Mouse (Mus musculus) spleen, postnatal 4 days (tissue): ENCODE measurements around the gene Slc12a8.

ENCODE experiments used
- DNase-seq, 2 experiments: peaks; one replicate each; pipeline ENCODE4 v3.0.0; 2022; ENCODE audit warnings: low spot score in 2 of 2

The Slc12a8 gene

DNA sequence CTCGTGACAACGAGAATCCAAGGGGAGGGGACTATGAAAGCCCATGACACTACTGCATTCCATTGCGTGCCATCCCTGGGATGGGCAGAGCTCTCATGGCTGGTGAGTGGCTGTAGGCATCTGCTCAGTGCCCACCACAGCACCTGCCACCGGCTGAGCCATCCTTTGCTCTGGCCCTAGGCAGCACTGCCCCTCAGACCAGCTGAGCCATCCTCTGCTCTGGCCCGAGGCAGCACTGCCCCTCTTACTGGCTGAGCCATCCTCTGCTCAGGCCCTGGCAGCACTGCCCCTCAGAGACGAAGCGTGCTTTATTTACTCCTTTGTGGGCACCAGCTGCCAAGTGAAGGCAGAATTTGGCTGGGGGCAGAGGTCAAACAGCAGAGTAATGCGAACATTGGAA is 94.2 kb downstream of the Slc12a8 start:
- no peak for DNase-seq

DNA sequence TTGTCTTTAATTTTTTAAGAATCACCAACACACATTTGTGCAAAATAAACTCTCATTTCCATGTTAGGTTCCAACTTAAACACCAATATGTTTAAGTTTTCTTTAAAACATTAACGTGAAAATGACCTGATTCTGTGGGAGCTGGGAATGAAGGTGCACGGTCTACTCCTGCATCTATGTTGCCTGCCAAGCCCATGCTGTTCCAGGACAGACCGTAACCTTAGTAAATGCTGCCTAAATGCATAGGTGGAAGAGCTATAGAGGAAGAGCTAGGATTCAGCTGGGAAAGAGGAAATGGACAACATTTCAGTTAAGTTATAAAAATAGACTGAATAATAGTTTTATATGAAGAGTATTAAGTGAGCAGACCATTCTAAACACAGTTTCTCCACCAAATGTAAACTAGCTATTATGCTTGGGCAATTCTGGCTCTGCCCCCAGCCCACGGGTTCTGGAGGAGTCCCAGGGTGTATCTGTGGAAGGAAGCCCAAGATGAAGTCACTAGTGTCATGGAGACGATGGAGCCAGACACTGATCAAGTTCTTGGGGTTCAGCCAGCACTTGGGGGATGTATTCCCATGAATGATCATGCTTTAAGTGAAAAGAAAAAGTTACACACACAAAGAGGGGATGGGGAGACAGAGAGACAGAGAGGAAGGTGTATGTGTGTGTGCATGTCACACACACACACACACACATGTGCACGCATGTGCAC is 95.1 kb downstream of the Slc12a8 start:
- DNase-seq = no peak

- DNase-seq = no peak
These were observed 98.9 kb downstream of the Slc12a8 start for GRCm38 (mm10) chr16:33615986-33616385.

GRCm38 (mm10) chr16:33621836-33622235 is 104.7 kb downstream of the Slc12a8 start:
- no peak for DNase-seq

DNA sequence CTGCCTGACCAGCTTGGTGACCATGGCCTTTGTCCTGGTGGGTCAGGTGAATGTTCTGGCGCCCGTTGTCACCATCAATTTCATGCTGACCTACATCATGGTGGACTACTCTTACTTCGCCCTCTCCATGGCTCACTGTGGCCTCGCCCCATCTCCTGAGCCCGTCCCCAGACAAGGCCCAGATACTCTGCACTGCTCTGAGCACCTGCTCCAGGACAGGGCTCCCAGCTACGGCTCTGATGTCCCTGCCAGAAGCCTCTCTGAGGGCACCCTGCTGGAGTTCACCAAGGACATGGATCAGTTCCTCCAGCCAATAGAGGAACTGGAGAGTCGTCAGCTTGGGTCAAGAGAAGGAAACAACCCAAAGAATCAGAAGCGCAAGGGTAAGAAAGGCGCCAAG is 107.5 kb downstream of the Slc12a8 start:
- DNase-seq = no peak

DNA sequence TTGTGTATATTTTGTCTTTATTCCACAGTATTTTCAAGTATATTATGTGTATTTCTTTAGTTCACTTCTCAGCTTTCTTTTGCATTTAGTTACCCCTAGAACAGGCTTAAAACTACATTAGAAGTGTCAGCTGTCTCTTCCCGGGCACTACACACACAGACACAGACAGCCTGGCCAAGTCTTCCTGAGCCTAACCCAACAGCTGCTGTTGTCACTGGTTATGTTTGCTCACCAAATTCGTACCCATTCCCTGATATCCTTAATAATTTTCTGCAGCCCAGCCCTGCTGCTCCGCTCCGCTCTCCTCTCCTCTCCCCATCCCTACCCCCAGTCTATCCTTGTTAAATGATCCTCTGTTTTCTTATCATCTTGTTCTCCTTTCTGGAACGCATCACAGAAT is 112.4 kb downstream of the Slc12a8 start:
- peak in 1 of 2 experiments; percentile 33 for DNase-seq

DNA sequence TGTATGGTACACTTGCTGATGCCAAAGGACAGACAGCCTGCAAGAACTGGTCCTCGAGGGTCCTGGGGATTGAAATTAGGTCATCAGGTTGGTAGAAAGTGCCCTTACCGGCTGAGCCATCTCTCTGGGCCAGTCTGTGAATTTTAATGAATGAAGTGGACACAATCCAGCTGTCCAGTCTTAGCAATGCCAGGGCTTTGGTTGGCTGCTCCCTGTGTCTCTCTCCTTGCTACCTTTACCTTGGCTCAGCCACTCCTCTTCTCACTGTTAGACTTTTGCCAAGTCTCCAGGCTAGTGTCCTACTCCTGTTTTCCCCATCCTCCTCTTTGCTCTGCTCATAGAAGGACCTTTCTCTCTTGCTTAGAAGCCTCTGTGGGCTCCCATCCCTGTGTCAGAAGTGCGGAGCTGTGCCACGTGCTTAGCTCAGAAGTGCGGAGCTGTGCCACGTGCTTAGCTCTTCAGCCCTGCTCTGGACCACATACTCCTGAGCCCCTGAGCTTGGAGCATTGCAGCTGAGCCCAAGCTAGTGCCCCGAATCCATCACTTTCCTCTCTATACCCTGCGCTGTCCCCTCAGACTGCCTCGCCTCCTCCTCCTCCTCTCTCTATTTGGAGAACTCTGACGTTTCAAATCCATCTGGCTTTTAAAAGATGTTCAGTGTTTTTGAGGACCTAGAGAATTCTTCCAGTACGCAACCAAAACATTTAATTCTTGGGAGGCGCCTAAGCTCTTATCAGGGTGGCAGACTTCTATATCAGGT is 118.9 kb downstream of the Slc12a8 start:
- DNase-seq = no peak

GRCm38 (mm10) chr16:33641779-33642178 is 124.7 kb downstream of the Slc12a8 start:
- DNase-seq = no peak

DNA sequence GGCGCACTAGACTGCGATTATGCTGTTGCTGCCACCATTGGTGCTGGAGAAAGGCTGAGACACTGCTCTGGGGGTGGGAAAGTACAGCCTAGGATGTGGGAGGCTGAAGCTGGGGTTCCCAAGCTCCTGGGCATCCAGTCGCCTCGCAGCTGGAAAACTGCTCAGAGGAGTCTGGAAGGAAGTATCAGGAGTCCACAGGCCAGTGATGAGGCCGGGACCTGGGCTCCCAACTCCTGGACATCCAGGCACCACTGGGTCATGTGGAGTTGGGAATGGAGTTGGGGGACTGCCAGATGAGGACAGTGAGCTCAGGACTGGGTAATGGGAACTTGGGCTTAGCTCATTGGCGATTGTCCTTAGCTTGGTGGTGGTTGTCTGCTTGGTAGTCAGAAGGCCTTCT is 136.0 kb downstream of the Slc12a8 start:
- peak in 1 of 2 experiments; percentile 51 for DNase-seq

- peak in 1 of 2 experiments; percentile 22 for DNase-seq
These were observed 138.3 kb downstream of the Slc12a8 start for GRCm38 (mm10) chr16:33655443-33655842.

- peak in 1 of 2 experiments; percentile 7 for DNase-seq
These were observed 140.1 kb downstream of the Slc12a8 start for GRCm38 (mm10) chr16:33657191-33657590.

DNA sequence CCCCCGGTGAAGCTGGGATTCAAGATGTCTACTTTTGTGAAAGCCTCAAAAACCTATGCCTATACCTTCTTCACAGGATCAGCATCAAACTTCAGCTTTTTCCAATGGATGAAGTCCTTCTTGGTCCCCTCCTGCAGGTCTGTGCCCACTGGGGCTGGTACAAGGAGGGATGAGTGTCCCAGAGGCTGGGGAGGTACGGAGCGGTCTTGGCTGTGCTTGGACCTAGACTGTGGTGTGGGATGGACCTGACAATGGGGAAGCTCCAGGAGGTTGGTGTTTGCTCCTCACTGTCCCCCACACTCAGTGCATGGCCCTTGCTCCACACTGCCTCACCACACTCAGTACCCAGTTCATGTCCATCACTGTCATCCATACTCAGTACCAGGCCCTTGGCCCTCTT is 141.0 kb downstream of the Slc12a8 start:
- peak in 1 of 2 experiments; percentile 43 for DNase-seq

DNA sequence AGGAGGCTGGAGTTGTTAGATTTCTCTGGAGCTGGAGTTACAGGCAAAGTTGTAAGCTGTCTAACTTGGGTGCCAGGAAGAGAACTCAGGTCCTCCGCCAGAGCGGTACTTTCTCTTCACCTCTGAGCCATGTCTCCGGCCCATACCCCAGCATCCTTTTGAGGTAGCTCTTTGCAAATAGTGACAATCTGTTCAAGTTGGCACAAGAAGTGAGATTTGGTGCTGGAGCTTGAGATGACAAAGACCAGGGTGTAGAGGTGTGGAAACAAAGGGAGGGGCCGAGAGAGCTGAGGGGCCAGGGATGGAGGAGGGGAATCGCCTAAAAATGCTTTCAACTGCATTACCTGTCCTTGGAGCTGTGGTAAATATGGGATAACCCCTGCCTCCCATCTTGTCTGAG is 142.4 kb downstream of the Slc12a8 start:
- DNase-seq = no peak

DNA sequence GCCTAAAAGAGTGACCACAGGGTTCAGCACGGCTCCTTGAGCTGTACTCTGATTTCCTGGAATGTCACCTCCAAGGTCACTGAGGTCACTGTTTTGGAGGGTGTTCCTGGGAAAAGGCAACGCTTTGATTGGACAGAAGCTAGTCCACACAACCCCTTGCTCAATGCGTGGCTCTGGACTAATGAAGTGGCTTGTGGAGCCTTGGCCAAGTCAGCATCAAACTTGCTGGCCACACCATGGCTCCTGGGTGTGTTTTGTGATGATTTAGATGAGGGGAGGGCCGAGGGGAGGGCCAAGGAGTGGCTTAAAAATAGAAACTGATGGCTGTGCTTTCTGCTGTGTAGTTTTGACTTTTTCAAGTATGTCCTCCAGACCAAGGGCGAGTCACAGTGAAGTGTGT is 143.0 kb downstream of the Slc12a8 start:
- no peak for DNase-seq

GRCm38 (mm10) chr16:33662841-33663240 is 145.7 kb downstream of the Slc12a8 start:
- DNase-seq = no peak

DNA sequence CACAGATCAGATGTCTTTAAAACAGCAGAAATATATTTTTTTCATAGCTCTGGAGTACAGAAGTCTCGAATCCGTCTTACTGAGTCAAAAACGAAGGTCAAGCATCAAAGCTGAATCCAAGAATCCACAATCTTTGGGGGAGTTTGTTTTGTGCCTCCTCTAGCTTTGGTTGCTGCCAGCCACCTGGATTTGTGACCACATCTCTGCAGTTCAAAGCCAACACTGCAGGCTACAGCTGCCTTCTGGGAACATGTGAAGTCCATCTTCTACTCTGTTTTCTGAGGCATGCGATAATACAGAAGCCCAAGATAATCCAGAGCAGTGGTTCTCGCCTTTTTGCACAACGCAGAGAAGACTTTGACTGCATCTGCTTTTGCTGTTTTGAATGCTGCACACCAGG is 149.1 kb downstream of the Slc12a8 start:
- no peak for DNase-seq

- no peak for DNase-seq
These were observed 149.9 kb downstream of the Slc12a8 start for GRCm38 (mm10) chr16:33666985-33667538.

GRCm38 (mm10) chr16:33668448-33668847 is 151.3 kb downstream of the Slc12a8 start:
- DNase-seq = no peak

- no peak for DNase-seq
These were observed 151.9 kb downstream of the Slc12a8 start for GRCm38 (mm10) chr16:33669072-33669471.

DNA sequence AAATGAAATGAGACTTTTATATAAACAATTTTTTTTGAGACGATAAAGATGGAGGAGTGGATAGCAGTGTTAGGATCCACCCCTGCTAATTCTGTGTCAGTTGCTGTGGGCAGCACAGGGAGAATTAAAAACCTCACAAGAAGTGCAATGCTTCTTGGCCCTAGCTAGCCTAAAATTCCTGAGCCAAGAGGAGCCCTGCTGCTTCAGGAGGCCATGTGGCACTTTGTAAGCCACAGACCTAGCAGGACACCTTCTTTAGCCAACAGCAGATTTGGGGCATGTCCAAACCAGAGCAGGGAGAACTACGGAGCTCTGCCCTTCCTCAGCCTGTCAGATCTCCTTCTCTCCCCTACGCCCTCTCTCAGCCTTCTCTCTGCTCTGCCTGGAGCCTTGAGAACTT is 153.2 kb downstream of the Slc12a8 start:
- DNase-seq = no peak

GRCm38 (mm10) chr16:33670933-33671332 is 153.8 kb downstream of the Slc12a8 start:
- DNase-seq = no peak

- DNase-seq = no peak
These were observed 155.1 kb downstream of the Slc12a8 start for GRCm38 (mm10) chr16:33672188-33672587.

DNA sequence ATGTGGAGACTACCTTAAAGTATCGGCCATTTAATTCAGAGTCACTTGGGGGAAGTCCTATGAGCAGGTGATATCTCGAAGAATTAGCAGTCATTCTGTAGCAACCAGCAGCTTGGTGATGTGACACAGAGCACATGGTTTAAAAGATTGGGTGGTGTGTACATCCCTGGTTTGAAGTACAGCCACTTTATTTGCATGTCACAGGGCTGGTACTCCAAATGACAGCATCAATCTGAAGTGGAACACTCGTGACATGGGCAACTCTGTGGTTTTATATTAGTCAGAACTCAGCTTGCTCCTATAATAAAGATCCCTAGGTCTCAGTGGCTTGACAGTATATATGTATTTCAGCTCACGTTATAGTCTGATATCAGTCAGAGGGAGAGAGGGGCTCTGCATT is 155.5 kb downstream of the Slc12a8 start:
- no peak for DNase-seq
